Mouse (Mus musculus): ENCODE measurements at regions not wholly inside any gene's neighbourhood (a gene's known extent, or its start where the extent isn't known, plus 50 kb on each side); places are given as distances from the start of the nearest gene placed in this dataset.

DNA sequence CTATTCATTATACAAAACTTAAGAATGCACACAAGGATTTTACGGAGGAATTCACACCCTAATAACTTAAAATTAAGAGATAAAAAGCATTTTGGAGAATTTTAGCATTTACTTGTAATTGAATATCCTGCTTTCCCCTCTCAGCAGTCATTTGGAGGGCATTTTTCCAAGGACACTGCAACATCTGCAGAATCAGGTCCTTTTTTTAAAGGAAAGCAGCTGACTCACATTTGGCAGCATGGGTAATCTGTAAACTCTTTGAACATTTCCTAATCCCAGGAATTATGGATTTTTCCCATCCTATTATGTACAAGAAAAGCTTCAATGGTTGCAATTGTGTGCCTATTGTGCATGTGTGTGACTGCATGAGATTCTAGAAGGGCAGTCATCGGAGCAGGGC, 112.0 kb downstream of the Gm19410 start:
- no peak for ATAC-seq (replicated peaks; ENCODE audit: insufficient number of reproducible peaks, low FRiP score, low TSS enrichment, poor library complexity, severe bottlenecking)

GRCm38 (mm10) chr8:35881810-35882209, 116.2 kb downstream of the Gm19410 start:
- ATAC-seq (replicated peaks; ENCODE audit: insufficient number of reproducible peaks, low FRiP score, low TSS enrichment, poor library complexity, severe bottlenecking): no peak

GRCm38 (mm10) chr8:35882638-35883455, 117.3 kb downstream of the Gm19410 start:
- ATAC-seq (replicated peaks; ENCODE audit: insufficient number of reproducible peaks, low FRiP score, low TSS enrichment, poor library complexity, severe bottlenecking): no peak

DNA sequence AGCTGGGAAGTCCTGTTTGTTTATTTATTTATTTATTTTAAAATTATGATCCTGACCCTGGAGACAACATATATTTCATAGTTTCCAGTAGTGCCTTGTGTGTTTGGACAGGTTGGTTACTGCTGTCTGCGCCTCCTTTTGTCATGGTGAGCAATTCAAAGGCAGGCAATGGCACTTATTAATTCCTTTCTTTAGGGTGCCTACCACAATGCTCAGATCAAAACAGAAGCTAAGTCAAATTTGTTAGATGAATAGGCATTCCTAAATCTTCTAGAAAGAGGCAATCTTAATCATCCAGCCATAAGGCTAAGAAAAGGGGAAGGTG, 117.8 kb downstream of the Gm19410 start:
- no peak for ATAC-seq (replicated peaks; ENCODE audit: insufficient number of reproducible peaks, low FRiP score, low TSS enrichment, poor library complexity, severe bottlenecking)

GRCm38 (mm10) chr8:35884545-35884944, 119.0 kb downstream of the Gm19410 start:
- no peak for ATAC-seq (replicated peaks; ENCODE audit: insufficient number of reproducible peaks, low FRiP score, low TSS enrichment, poor library complexity, severe bottlenecking)

DNA sequence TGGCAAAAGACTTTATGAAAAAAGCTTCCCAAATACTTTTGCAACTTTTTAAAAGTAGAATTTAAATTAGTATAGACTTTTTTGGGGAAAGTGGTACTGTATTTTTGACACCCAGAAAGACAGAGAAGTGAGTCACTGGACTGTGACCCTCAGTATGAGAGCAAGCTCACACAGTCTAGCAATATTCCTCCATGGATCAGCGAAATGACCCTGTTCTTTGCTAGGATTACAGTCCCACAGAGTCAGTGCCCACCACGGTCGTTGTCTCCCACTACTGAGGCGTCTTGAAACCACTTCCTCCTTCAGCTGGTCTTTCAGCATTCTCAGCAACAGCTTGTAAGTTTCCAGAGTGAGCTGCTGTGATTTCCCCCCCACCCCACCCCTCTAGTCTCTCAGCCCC, 124.5 kb downstream of the Gm19410 start:
- no peak for ATAC-seq (replicated peaks; ENCODE audit: insufficient number of reproducible peaks, low FRiP score, low TSS enrichment, poor library complexity, severe bottlenecking)

- ATAC-seq (replicated peaks; ENCODE audit: insufficient number of reproducible peaks, low FRiP score, low TSS enrichment, poor library complexity, severe bottlenecking): no peak
Measured at GRCm38 (mm10) chr8:35891769-35892168, 126.2 kb downstream of the Gm19410 start.

GRCm38 (mm10) chr8:35898493-35898892, 132.9 kb downstream of the Gm19410 start:
- no peak for ATAC-seq (replicated peaks; ENCODE audit: insufficient number of reproducible peaks, low FRiP score, low TSS enrichment, poor library complexity, severe bottlenecking)

GRCm38 (mm10) chr8:35901490-35901889, 135.9 kb downstream of the Gm19410 start:
- ATAC-seq (replicated peaks; ENCODE audit: insufficient number of reproducible peaks, low FRiP score, low TSS enrichment, poor library complexity, severe bottlenecking): no peak

GRCm38 (mm10) chr8:35904711-35905450, 139.3 kb downstream of the Gm19410 start:
- ATAC-seq (replicated peaks; ENCODE audit: insufficient number of reproducible peaks, low FRiP score, low TSS enrichment, poor library complexity, severe bottlenecking): no peak

DNA sequence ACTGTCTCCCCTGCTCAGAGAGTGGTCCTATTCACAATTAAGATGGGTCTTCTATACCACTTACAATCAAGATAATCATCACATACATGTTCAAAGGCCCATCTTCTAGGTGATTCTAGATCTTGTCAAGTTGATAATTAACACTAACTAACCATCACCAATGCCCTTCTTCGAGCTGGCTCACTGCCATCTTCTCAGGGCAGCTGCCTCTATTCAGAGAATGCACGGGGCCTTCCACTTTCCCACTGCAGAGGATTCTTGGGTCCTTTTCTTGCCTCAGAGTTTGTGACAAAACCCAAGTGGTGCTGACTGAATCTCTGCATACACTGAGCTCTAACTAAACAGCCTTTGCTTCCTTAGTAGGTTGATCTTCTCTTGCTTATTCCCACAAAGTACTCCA, 142.4 kb downstream of the Gm19410 start:
- no peak for ATAC-seq (replicated peaks; ENCODE audit: insufficient number of reproducible peaks, low FRiP score, low TSS enrichment, poor library complexity, severe bottlenecking)

GRCm38 (mm10) chr8:35912264-35912663, 146.7 kb downstream of the Gm19410 start:
- ATAC-seq (replicated peaks; ENCODE audit: insufficient number of reproducible peaks, low FRiP score, low TSS enrichment, poor library complexity, severe bottlenecking): no peak

DNA sequence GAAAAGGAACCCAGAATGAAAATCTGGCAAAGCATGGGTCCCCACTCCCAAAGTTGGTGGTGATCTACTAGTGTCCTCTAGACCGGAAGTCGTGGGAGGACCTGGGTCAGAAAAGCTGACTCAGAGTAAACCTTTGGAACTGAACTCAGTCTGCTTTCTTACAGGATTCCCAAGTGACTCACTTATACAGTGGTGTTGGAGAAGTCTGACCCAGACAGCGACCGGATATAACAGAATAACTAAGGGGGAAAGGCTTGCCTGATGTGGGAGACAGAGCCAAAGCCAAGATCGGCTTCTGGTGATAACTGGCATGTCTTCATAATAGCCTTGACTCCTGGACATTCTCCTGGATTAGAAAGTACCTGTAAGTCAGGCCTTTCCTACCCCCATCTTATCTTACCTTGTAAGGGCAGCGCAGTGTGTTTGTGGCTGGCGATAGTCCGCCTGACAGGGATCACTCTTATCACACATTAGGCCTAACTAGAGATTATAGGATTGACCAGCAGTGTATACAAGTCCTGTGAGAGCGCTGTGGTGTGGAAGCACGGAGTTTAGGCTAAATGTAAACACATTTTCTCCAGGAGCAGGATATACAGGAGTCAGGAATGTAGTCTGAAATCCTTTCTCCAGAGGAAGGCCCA, 150.4 kb downstream of the Gm19410 start:
- ATAC-seq (replicated peaks; ENCODE audit: insufficient number of reproducible peaks, low FRiP score, low TSS enrichment, poor library complexity, severe bottlenecking): no peak

DNA sequence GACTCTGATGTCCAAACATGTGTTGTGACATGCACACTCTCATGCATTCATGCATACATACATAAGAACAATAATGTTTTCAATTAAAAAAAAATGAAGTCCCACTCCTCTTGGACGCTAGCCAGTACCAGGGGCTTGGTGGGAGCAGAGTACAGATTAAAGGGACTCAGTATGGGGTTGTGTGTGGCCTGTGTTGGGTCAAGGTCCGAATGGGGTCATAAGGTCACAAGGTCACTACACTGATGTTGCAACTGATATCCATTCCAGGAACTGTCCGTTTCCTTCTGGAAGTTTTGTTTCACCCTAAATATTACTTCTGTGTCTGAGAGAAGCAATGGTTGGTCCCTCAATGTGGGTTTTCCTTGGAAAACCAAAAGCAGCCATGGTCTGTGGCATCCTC, 152.0 kb downstream of the Gm19410 start:
- no peak for ATAC-seq (replicated peaks; ENCODE audit: insufficient number of reproducible peaks, low FRiP score, low TSS enrichment, poor library complexity, severe bottlenecking)

DNA sequence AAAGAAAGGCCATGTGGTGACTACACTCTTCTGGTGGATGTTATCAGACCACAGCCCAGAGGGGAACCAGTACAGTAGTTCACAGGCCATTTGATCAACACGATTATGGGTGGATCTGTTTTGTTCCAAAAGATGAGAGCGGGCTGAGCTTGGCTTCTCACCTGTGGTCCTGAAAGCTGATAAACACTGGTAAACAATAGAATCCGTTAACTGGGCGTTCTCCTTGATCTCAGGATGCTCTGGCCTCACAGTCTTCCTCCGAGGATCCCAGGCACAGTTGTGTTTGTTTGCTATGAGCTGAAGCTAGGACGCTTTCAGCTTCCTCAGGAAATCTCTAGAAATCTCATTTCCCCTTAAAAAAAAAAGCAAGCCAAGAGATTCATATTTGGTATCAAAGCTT, 153.9 kb downstream of the Gm19410 start:
- ATAC-seq (replicated peaks; ENCODE audit: insufficient number of reproducible peaks, low FRiP score, low TSS enrichment, poor library complexity, severe bottlenecking): no peak

DNA sequence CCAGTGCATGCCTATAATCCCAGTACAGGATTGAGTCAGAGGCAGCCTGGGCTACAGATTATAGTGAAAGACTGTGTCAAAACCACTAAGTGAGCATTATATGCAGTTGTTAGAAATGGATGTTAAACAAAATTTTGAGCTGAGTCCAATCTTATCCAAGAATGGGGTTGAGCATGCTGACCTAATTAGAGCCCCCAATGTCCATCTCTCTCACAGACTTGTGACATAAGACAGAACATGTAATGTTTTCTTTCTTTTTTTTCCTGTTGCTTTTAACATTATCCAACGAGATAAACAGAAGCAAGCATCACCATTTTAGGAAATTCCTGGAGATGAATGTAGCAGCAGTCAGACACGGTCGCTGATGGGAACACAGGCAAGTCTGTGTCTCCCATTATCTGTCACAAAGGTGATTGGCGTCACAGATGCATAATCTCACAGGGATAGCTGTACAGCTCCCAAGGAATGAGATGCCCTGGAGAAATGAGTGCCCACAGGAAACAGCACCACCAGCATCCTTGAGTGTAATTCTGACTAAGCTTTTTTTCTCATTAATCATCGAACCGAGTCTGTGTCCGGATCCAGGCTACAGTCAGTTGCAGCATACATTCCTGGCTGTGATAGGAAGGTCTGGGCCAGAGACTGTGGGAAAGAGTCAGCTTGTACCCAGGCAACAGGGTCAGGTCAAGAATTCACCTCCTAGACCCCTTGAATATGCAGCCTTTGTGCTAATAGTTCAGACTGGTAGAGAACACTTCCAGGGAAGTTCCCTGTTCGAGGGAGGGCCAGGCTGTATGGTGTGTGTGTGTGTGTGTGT, 154.5 kb downstream of the Gm19410 start:
- ATAC-seq (replicated peaks; ENCODE audit: insufficient number of reproducible peaks, low FRiP score, low TSS enrichment, poor library complexity, severe bottlenecking): no peak

GRCm38 (mm10) chr8:35924026-35924425, 158.4 kb downstream of the Gm19410 start:
- no peak for ATAC-seq (replicated peaks; ENCODE audit: insufficient number of reproducible peaks, low FRiP score, low TSS enrichment, poor library complexity, severe bottlenecking)

DNA sequence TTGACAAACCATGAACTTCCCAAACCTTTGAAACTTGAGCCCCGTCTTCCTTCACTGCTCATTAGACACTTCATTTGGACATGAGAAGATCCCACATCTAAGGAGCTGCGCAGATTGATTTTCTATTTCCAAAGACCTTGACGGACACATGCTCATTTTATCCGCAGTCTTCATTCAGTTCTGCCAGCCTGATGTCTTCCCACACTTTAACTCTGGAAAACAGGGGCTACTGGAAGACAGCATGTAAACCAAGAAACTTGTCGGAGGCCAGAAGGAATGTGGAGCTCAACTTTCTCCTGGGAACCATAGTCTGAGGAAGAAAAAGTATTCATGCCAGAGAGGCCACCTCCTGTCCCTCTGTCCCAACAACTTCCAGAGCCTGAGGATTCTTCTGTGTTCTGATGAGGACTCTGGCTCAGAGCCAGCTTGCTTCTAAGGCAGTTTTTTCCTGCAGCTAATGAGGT, 161.8 kb downstream of the Gm19410 start:
- no peak for ATAC-seq (replicated peaks; ENCODE audit: insufficient number of reproducible peaks, low FRiP score, low TSS enrichment, poor library complexity, severe bottlenecking)

- ATAC-seq (replicated peaks; ENCODE audit: insufficient number of reproducible peaks, low FRiP score, low TSS enrichment, poor library complexity, severe bottlenecking): no peak
Measured at GRCm38 (mm10) chr8:35930291-35930690, 164.7 kb downstream of the Gm19410 start.
